Mouse (Mus musculus) stomach, embryonic 16.5 days (tissue): ENCODE measurements around the gene Gabbr1. TPM values are rescaled to one million over a fixed set of nuclear protein-coding genes. Genes with fewer than 3 reads are reported as not detected.

Source experiments
- ATAC-seq: fragments of 200-750 bp; cut with Nextera tagmentation; 2 replicates; pipeline ENCODE4 v1.8.0; 2017; ENCODE audit warnings: moderate number of reproducible peaks, moderate TSS enrichment; ENCODE audit not compliant: insufficient read depth, low FRiP score
- H3K27ac ChIP-seq: fragments of 300-500 bp; sonication (generic); 2 replicates; pipeline ENCODE4 v1.5.1; 2014; ENCODE audit warnings: low read length
- H3K27me3 ChIP-seq: fragments of 300-500 bp; sonication (generic); 2 replicates; pipeline ENCODE4 v1.6.1; 2014; ENCODE audit warnings: low read length, control low read depth, mixed read lengths; ENCODE audit not compliant: control insufficient read depth, insufficient read depth
- H3K36me3 ChIP-seq: fragments of 300-500 bp; sonication (generic); 2 replicates; pipeline ENCODE4 v1.6.1; 2014; ENCODE audit warnings: low read length; ENCODE audit not compliant: control insufficient read depth, insufficient read depth
- H3K4me1 ChIP-seq: fragments of 300-500 bp; sonication (generic); 2 replicates; pipeline ENCODE4 v1.6.1; 2014; ENCODE audit warnings: low read length, control low read depth, mixed read lengths; ENCODE audit not compliant: control insufficient read depth, insufficient read depth
- H3K4me2 ChIP-seq: fragments of 300-500 bp; sonication (generic); 2 replicates; pipeline ENCODE4 v1.6.1; 2014; ENCODE audit warnings: low read depth, low read length, mixed read lengths
- H3K4me3 ChIP-seq: fragments of 300-500 bp; sonication (generic); replicated peaks from 2 replicates; pipeline ENCODE4 v1.5.1; 2014; ENCODE audit warnings: mild to moderate bottlenecking, low read length
- H3K9ac ChIP-seq: fragments of 300-500 bp; sonication (generic); 2 replicates; pipeline ENCODE4 v1.6.1; 2014; ENCODE audit warnings: low read length
- H3K9me3 ChIP-seq: fragments of 300-500 bp; sonication (generic); replicated peaks from 2 replicates; pipeline ENCODE4 v1.6.1; 2016; ENCODE audit warnings: low read length, control low read depth; ENCODE audit not compliant: control insufficient read depth
- WGBS: fragments of 180-500 bp; shearing (Covaris S2); extraction: QIAGEN DNeasy Blood & Tissue Kit; methylation state at CpG from one replicate; pipeline ENCODE4 v1.1.7; 2014; 5-methylcytosine and 5-hydroxymethylcytosine counted together
- polyA plus RNA-seq: library from polyadenylated mRNA; unstranded; fragments of >200 nt; fragmentation: Nextera tagmentation; extraction: Ambion mirVana; gene quantifications from 2 replicates; pipeline ENCODE4 v1.2.1, GENCODE M21; 2015

The Gabbr1 gene
- polyA plus RNA-seq, 1 experiment from 2014 or later: 7.5 TPM

- Histone ChIP-seq H3K9me3 (no peaks in the 10 kb centered on the region), H3K36me3 (peaks cover 14% of the 10 kb centered on the region; the same call in 1 of the 2 replicates), H3K9ac (no peak overlapping the region), H3K4me3 (no peak overlapping the region), H3K4me1 (no peaks in the 10 kb centered on the region), H3K27ac (no peak overlapping the region), H3K4me2 (no peak overlapping the region), H3K27me3 (no peaks in the 10 kb centered on the region)
- 92% methylated on average over 2 of the region's 2 CpGs for WGBS
- ATAC-seq: no peak
These were observed 20.2 kb downstream of the Gabbr1 start for GRCm38 (mm10) chr17:37065993-37066392.

DNA sequence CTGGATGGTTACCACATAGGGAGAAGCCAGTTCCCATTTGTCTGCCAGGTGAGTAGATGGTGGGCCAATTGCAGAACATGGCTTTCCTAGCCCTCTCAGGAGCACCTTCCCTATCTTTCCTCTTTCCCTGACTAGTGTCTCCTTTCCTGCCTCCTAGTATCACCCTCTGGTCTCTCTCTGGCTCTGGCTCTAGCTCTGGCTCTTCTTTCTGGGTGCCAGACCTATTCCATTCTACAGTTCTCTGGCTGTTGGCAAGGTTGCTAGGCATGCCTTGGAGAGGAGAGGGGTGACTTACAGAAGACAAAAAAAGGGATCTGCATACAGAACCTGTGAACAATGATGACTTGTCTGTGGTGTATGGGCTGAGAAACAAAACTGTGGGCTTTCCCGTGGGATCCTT is 22.1 kb downstream of the Gabbr1 start:
- WGBS: 96% methylated on average over 1 of the region's 1 CpGs
- ATAC-seq: no peak
- Histone ChIP-seq H3K9ac (no peak overlapping the region), H3K9me3 (no peaks in the 10 kb centered on the region), H3K4me1 (no peaks in the 10 kb centered on the region), H3K27ac (no peak overlapping the region), H3K36me3 (peaks cover 20% of the 10 kb centered on the region; the same call in 1 of the 2 replicates), H3K4me3 (no peak overlapping the region), H3K4me2 (no peak overlapping the region), H3K27me3 (no peaks in the 10 kb centered on the region)

- Histone ChIP-seq H3K27me3 (no peaks in the 10 kb centered on the region), H3K9ac (no peak overlapping the region), H3K4me2 (no peak overlapping the region), H3K36me3 (peaks cover 20% of the 10 kb centered on the region; the same call in 1 of the 2 replicates), H3K27ac (no peak overlapping the region), H3K4me1 (no peaks in the 10 kb centered on the region), H3K9me3 (no peaks in the 10 kb centered on the region), H3K4me3 (no peak overlapping the region)
- no peak for ATAC-seq
- 83% methylated on average over 8 of the region's 8 CpGs for WGBS
These were observed 24.4 kb downstream of the Gabbr1 start for GRCm38 (mm10) chr17:37070121-37070520.

DNA sequence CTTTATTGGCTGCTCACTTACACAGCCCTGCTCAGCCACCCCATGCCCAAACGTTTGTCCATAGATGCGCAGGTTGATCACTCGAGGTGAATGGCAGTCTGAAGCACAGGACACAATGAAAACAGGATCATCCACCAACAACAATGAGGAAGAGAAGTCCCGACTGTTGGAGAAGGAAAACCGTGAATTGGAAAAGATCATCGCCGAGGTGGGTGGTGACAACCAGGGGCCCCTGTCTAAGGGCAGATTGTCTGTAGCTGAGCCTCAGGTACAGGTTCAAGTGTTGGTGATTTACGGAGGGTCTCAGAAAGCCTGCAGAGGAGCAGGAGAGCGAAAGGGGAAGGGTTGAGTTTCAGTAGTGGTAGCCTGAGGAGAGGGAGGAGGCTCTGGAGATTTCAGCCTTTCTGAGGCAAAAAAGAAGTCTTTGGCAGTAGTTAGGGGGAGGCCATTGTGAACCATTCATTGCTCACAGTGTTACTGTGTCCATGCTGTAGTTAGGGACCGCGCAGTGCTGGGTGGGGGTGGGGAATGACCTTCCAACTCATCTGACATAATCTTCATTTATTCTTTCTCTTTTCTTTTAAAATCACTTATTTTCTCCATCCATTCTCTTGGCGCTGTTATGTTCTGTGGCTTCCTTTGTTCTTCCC is 26.4 kb downstream of the Gabbr1 start:
- H3K27ac ChIP-seq: no peak overlapping the region
- peaks cover 20% of the 10 kb centered on the region; the same call in 1 of the 2 replicates for H3K36me3 ChIP-seq
- H3K9ac ChIP-seq: no peak overlapping the region
- WGBS: 89% methylated on average over 12 of the region's 12 CpGs
- no peak for ATAC-seq
- no peak overlapping the region for H3K4me2 ChIP-seq
- H3K27me3 ChIP-seq: no peaks in the 10 kb centered on the region
- no peaks in the 10 kb centered on the region for H3K4me1 ChIP-seq
- H3K4me3 ChIP-seq: no peak overlapping the region
- H3K9me3 ChIP-seq: no peaks in the 10 kb centered on the region

GRCm38 (mm10) chr17:37072730-37073276 is 27.0 kb downstream of the Gabbr1 start:
- H3K9me3 ChIP-seq: no peaks in the 10 kb centered on the region
- H3K27me3 ChIP-seq: no peaks in the 10 kb centered on the region
- H3K27ac ChIP-seq: no peak overlapping the region
- no peaks in the 10 kb centered on the region for H3K4me1 ChIP-seq
- no peak overlapping the region for H3K9ac ChIP-seq
- no peak overlapping the region for H3K4me2 ChIP-seq
- 69% methylated on average over 11 of the region's 11 CpGs for whole genome bisulfite sequencing
- H3K4me3 ChIP-seq: no peak overlapping the region
- no peak for ATAC-seq
- H3K36me3 ChIP-seq: peaks cover 20% of the 10 kb centered on the region; the same call in 1 of the 2 replicates

DNA sequence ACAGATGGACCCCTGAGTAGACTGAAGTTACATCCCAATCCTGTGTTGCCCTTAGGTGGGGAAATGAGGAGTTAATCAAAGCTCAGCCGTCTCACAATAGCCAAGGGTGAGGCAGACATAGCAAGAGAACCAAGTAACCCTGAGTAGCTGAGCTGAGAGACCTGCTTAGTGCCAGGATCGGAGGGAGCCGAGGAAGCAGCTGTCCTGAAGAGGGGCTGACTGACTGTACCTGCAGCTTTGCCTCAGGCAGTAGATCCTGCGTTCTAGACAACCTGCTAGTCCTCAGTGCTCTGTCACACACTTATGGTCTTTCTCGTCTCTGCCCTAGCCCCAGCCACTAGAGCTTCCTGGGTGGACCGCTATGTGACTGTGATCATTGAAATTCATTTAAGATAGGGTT is 29.4 kb downstream of the Gabbr1 start:
- Histone ChIP-seq H3K36me3 (peaks cover 9% of the 10 kb centered on the region; the same call in 1 of the 2 replicates), H3K9ac (no peak overlapping the region), H3K27me3 (no peaks in the 10 kb centered on the region), H3K27ac (no peak overlapping the region), H3K9me3 (no peaks in the 10 kb centered on the region), H3K4me3 (no peak overlapping the region), H3K4me1 (peaks cover 2% of the 10 kb centered on the region; the same call in 1 of the 2 replicates), H3K4me2 (no peak overlapping the region)
- WGBS: 84% methylated on average over 6 of the region's 6 CpGs
- no peak for ATAC-seq

- 88% methylated on average over 2 of the region's 2 CpGs for WGBS
- no peak overlapping the region for H3K9ac ChIP-seq
- no peak overlapping the region for H3K27ac ChIP-seq
- no peak for ATAC-seq
- H3K4me3 ChIP-seq: no peak overlapping the region
- H3K4me1 ChIP-seq: peaks cover 2% of the 10 kb centered on the region; the same call in 1 of the 2 replicates
- H3K4me2 ChIP-seq: no peak overlapping the region
- H3K36me3 ChIP-seq: peaks cover 6% of the 10 kb centered on the region; the same call in 1 of the 2 replicates
- no peaks in the 10 kb centered on the region for H3K9me3 ChIP-seq
- no peaks in the 10 kb centered on the region for H3K27me3 ChIP-seq
These were observed 30.0 kb downstream of the Gabbr1 start for GRCm38 (mm10) chr17:37075766-37076165.

DNA sequence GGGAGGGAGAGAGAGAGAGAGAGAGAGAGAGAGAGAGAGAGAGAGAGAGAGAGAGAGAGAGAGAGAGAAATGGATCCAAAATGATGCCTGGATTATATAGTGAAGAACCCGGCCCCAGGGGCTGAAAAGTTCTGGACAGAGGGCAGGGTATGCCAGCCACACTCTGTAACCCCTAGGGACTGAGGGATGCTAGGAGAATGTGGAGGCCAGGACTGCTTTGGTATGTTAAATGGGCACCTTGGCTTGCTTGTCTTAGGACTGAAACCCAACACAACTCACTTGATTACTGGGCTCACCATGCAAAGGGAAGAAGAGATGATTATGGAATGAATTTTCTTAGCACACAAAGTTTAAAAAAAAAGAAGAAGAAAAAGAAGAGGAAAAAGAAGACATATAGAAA is 32.4 kb downstream of the Gabbr1 start:
- no peaks in the 10 kb centered on the region for H3K9me3 ChIP-seq
- H3K4me2 ChIP-seq: no peak overlapping the region
- H3K4me3 ChIP-seq: no peak overlapping the region
- no peak for ATAC-seq
- no peaks in the 10 kb centered on the region for H3K27me3 ChIP-seq
- no peak overlapping the region for H3K27ac ChIP-seq
- H3K4me1 ChIP-seq: peaks cover 2% of the 10 kb centered on the region; the same call in 1 of the 2 replicates
- 44% methylated on average over 1 of the region's 1 CpGs for WGBS
- no peaks in the 10 kb centered on the region for H3K36me3 ChIP-seq
- no peak overlapping the region for H3K9ac ChIP-seq

DNA sequence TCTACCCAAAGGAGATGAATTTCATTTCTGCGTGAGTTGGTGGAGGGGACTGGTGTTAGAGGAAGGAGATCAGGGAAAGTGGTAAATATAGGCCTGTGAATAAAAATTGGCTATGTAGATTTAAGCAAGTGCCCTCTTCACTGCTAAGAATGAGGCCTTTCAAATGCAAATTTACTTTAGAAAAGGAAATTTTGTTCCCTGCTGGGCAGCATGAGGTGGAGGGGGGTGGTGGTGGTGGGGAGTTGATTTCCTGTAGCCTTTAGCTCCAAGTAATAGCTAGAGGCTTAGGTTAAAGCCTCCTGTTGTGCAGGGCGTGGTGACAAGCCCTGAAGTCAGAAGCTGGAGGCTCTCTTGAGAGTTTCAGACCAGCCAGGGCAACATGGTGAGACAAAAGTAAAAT is 33.2 kb downstream of the Gabbr1 start:
- Histone ChIP-seq H3K4me2 (no peak overlapping the region), H3K9me3 (no peaks in the 10 kb centered on the region), H3K4me3 (no peak overlapping the region), H3K27ac (no peak overlapping the region), H3K27me3 (no peaks in the 10 kb centered on the region), H3K36me3 (no peaks in the 10 kb centered on the region), H3K9ac (no peak overlapping the region), H3K4me1 (peaks cover 2% of the 10 kb centered on the region; the same call in 1 of the 2 replicates)
- 53% methylated on average over 2 of the region's 2 CpGs for WGBS
- ATAC-seq: no peak
